Mouse (Mus musculus) cerebellum, postnatal 25 days (tissue): ENCODE data around the gene Miga2.

ENCODE experiments used
- DNase-seq, 2 experiments: peaks; one replicate each; pipeline ENCODE4 v3.0.0; 2021; ENCODE audit warnings: mixed read lengths in 2 of 2

The Miga2 gene

DNA sequence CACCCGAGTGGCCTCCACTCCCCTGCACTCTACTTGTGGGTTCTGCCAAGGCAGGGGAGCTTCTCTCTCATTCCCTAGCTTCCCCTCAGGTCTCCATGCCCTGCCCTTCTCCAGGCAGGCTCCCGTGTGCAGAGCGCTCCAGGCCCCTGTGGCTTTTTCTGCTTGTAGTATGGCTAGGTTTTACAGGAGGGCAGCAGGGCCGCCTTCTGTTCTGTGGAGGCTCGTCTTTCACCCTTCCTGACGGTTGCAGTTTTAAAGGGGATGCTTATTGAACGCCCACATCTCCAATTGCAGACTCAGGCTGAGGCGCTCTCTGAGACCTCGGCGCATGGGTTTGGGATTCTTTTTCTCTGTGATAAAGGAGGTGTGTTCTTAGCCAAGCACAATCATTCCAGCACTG, 55.1 kb downstream of the Miga2 start:
- DNase-seq, result peak in 1 of 2 experiments; percentile 56

DNA sequence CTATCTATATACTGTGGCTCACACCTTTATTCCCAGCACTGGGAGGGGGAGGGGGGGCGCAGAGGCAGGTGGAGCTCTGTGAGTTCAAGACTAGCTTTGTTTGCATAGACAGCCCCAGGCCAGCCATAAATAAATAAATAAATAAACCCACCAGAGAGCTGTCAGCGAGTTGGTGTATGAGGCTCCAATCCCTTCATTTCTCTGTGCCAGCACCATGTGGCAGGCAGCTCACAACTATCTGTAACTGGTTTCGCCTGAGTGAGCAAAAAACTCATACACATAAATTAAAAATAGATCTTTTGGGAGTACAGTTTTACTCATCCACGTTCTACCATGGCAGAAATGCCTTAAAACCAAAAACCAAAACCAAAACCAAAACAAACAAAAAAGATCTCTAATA, 57.4 kb downstream of the Miga2 start:
- DNase-seq, result no peak

DNA sequence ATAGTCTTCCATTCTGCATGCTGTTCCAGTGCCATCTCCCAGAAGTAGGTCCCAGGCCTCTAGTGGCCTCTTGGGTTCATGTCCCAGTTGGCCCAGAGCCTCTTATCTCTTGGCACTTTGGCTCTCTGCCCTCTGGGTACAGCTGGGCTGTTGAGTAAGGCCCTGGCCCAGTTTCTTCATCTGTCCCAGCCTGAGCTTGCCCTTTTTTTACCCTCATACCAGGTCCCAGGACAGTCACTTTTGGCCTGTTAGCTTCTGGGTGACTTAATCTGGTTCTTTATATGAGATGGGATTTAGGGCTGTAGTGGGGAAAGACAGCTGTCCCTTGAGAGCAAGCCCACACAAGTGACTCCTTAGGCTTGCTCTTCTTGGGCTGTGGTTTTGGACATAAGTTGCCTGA, 65.1 kb downstream of the Miga2 start:
- peak in 1 of 2 experiments; percentile 60 for DNase-seq
